Mouse (Mus musculus): ENCODE data around the gene Capg. TPM values are rescaled to one million over a fixed set of nuclear protein-coding genes. Genes with fewer than 3 reads are reported as not detected.
"Not testable (repeated sequence)": the region's sequence is repeated elsewhere in the genome, so short reads cannot be mapped to it uniquely, and the experiment has no call there.

The Capg gene
- polyA plus RNA-seq, 1 experiment from 2014 or later: 15.0 TPM

GRCm38 (mm10) chr6:72519303-72519702, 24.9 kb upstream of the Capg start:
- Histone ChIP-seq H3K4me1 (peaks cover 35% of the 10 kb centered on the region), H3K4me2 (replicated peaks) (peak overlapping the region; percentile 42), H3K27ac (peak overlapping the region; percentile 96), H3K36me3 (no peaks in the 10 kb centered on the region), H3K9ac (peak overlapping the region; percentile 47), H3K27me3 (no peaks in the 10 kb centered on the region), H3K4me3 (peak overlapping the region; percentile 11; the same call in 1 of the 2 replicates), H3K9me3 (replicated peaks) (no peaks in the 10 kb centered on the region)
- WGBS: 26% methylated on average over 8 of the region's 8 CpGs
- ATAC-seq (ENCODE audit: low FRiP score): peak; percentile 58

GRCm38 (mm10) chr6:72519892-72520663, 24.1 kb upstream of the Capg start:
- Histone ChIP-seq H3K9ac (peak overlapping the region; percentile 47; the same call in 1 of the 2 replicates), H3K27me3 (no peaks in the 10 kb centered on the region), H3K36me3 (no peaks in the 10 kb centered on the region), H3K4me2 (replicated peaks) (peak overlapping the region; percentile 42), H3K4me1 (peaks cover 35% of the 10 kb centered on the region), H3K9me3 (replicated peaks) (no peaks in the 10 kb centered on the region), H3K4me3 (peak overlapping the region; percentile 11; the same call in 1 of the 2 replicates), H3K27ac (peak overlapping the region; percentile 96)
- peak; percentile 92 for ATAC-seq (ENCODE audit: low FRiP score)
- 7% methylated on average over 10 of the region's 10 CpGs for WGBS

- Histone ChIP-seq H3K27me3 (no peaks in the 10 kb centered on the region), H3K4me3 (no peak overlapping the region), H3K4me2 (replicated peaks) (no peak overlapping the region; the same call in 1 of the 2 replicates), H3K27ac (peak overlapping the region; percentile 96), H3K9me3 (replicated peaks) (no peaks in the 10 kb centered on the region), H3K9ac (no peak overlapping the region), H3K36me3 (no peaks in the 10 kb centered on the region), H3K4me1 (peaks cover 35% of the 10 kb centered on the region)
- WGBS: 91% methylated on average over 5 of the region's 5 CpGs
- no peak for ATAC-seq (ENCODE audit: low FRiP score)
Observed at GRCm38 (mm10) chr6:72520904-72521303, 23.3 kb upstream of the Capg start.

GRCm38 (mm10) chr6:72521607-72522006, 22.6 kb upstream of the Capg start, which contains the start of gene Sh2d6:
TSS of gene Sh2d6 (minus strand) at chr6:72521707.
- Histone ChIP-seq H3K9ac (no peak within 1 kb of the TSS), H3K27me3 (no peaks in the 10 kb centered on the region), H3K4me3 (no peak within 1 kb of the TSS), H3K27ac (peak within 1 kb of the TSS; percentile 96), H3K4me1 (peaks cover 35% of the 10 kb centered on the region), H3K4me2 (replicated peaks) (peak within 1 kb of the TSS; percentile 42; the same call in 1 of the 2 replicates), H3K36me3 (no peaks in the 10 kb centered on the region), H3K9me3 (replicated peaks) (no peaks in the 10 kb centered on the region)
- ATAC-seq (ENCODE audit: low FRiP score): no peak
- 87% methylated on average over 5 of the region's 5 CpGs for WGBS

- H3K27ac ChIP-seq: no peak overlapping the region
- no peaks in the 10 kb centered on the region for H3K27me3 ChIP-seq
- ATAC-seq (ENCODE audit: low FRiP score): no peak
- whole genome bisulfite sequencing: 92% methylated on average over 5 of the region's 5 CpGs
- H3K36me3 ChIP-seq: no peaks in the 10 kb centered on the region
- H3K9ac ChIP-seq: no peak overlapping the region
- peaks cover 35% of the 10 kb centered on the region for H3K4me1 ChIP-seq
- H3K9me3 ChIP-seq (replicated peaks): no peaks in the 10 kb centered on the region
- H3K4me3 ChIP-seq: no peak overlapping the region
- no peak overlapping the region for H3K4me2 ChIP-seq (replicated peaks)
Observed at GRCm38 (mm10) chr6:72522288-72522687, 21.9 kb upstream of the Capg start.

- WGBS: 68% methylated on average over 4 of the region's 4 CpGs
- no peak overlapping the region for H3K27ac ChIP-seq
- no peak overlapping the region for H3K9ac ChIP-seq
- no peaks in the 10 kb centered on the region for H3K36me3 ChIP-seq
- no peak overlapping the region for H3K4me3 ChIP-seq
- H3K4me2 ChIP-seq (replicated peaks): no peak overlapping the region
- no peak for ATAC-seq (ENCODE audit: low FRiP score)
- no peaks in the 10 kb centered on the region for H3K27me3 ChIP-seq
- no peaks in the 10 kb centered on the region for H3K9me3 ChIP-seq (replicated peaks)
- H3K4me1 ChIP-seq: peaks cover 35% of the 10 kb centered on the region
Observed at GRCm38 (mm10) chr6:72523222-72523621, 21.0 kb upstream of the Capg start.

- 0 out of 2 replicates have a peak, but pooled peaks cover 2% of the 10 kb centered on the region for H3K27me3 ChIP-seq
- H3K4me3 ChIP-seq: no peak overlapping the region
- H3K4me2 ChIP-seq (replicated peaks): no peak overlapping the region
- WGBS: 90% methylated on average over 2 of the region's 2 CpGs
- peaks cover 25% of the 10 kb centered on the region for H3K4me1 ChIP-seq
- no peaks in the 10 kb centered on the region for H3K9me3 ChIP-seq (replicated peaks)
- H3K9ac ChIP-seq: no peak overlapping the region
- H3K36me3 ChIP-seq: no peaks in the 10 kb centered on the region
- H3K27ac ChIP-seq: no peak overlapping the region
- ATAC-seq (ENCODE audit: low FRiP score): no peak
Observed at GRCm38 (mm10) chr6:72524160-72524559, 20.0 kb upstream of the Capg start.

GRCm38 (mm10) chr6:72527070-72527469, 17.1 kb upstream of the Capg start:
- H3K4me3 ChIP-seq: no peak overlapping the region
- H3K4me1 ChIP-seq: no peaks in the 10 kb centered on the region
- H3K4me2 ChIP-seq (replicated peaks): no peak overlapping the region
- H3K9me3 ChIP-seq (replicated peaks): no peaks in the 10 kb centered on the region
- 82% methylated on average over 4 of the region's 4 CpGs for WGBS
- ATAC-seq (ENCODE audit: low FRiP score): no peak
- H3K9ac ChIP-seq: no peak overlapping the region
- no peak overlapping the region for H3K27ac ChIP-seq
- no peaks in the 10 kb centered on the region for H3K36me3 ChIP-seq
- 0 out of 2 replicates have a peak, but pooled peaks cover 2% of the 10 kb centered on the region for H3K27me3 ChIP-seq

- Histone ChIP-seq H3K27ac (no peak overlapping the region), H3K4me3 (no peak overlapping the region), H3K9me3 (replicated peaks) (no peaks in the 10 kb centered on the region), H3K4me1 (peaks cover 8% of the 10 kb centered on the region), H3K27me3 (0 out of 2 replicates have a peak, but pooled peaks cover 2% of the 10 kb centered on the region), H3K36me3 (no peaks in the 10 kb centered on the region), H3K4me2 (replicated peaks) (no peak overlapping the region), H3K9ac (no peak overlapping the region)
- 77% methylated on average over 10 of the region's 10 CpGs for WGBS
- ATAC-seq (ENCODE audit: low FRiP score): no peak
Observed at GRCm38 (mm10) chr6:72528410-72529151, 15.6 kb upstream of the Capg start.

GRCm38 (mm10) chr6:72532580-72532979, 11.6 kb upstream of the Capg start:
- Histone ChIP-seq H3K9ac (no peak overlapping the region), H3K9me3 (replicated peaks) (no peaks in the 10 kb centered on the region), H3K4me1 (peaks cover 12% of the 10 kb centered on the region), H3K4me3 (no peak overlapping the region), H3K36me3 (no peaks in the 10 kb centered on the region), H3K27ac (peak overlapping the region; percentile 60; the same call in 1 of the 2 replicates), H3K27me3 (0 out of 2 replicates have a peak, but pooled peaks cover 2% of the 10 kb centered on the region), H3K4me2 (replicated peaks) (no peak overlapping the region)
- 78% methylated on average over 4 of the region's 4 CpGs for WGBS
- 0 out of 2 replicates have a peak, but pooled peaks have one; percentile 21 for ATAC-seq (ENCODE audit: low FRiP score)

- Histone ChIP-seq H3K4me1 (peaks cover 17% of the 10 kb centered on the region), H3K27ac (0 out of 2 replicates have a peak overlapping the region, but pooled peaks have one; percentile 18)
- ATAC-seq (ENCODE audit: low FRiP score); H3K27me3 ChIP-seq; H3K4me3 ChIP-seq; H3K9me3 ChIP-seq (replicated peaks); H3K4me2 ChIP-seq (replicated peaks); H3K36me3 ChIP-seq; H3K9ac ChIP-seq: not testable (repeated sequence)
- WGBS: 39% methylated on average over 1 of the region's 1 CpGs
Observed at GRCm38 (mm10) chr6:72533555-72533954, 10.6 kb upstream of the Capg start.
